In the genomic region with DNA sequence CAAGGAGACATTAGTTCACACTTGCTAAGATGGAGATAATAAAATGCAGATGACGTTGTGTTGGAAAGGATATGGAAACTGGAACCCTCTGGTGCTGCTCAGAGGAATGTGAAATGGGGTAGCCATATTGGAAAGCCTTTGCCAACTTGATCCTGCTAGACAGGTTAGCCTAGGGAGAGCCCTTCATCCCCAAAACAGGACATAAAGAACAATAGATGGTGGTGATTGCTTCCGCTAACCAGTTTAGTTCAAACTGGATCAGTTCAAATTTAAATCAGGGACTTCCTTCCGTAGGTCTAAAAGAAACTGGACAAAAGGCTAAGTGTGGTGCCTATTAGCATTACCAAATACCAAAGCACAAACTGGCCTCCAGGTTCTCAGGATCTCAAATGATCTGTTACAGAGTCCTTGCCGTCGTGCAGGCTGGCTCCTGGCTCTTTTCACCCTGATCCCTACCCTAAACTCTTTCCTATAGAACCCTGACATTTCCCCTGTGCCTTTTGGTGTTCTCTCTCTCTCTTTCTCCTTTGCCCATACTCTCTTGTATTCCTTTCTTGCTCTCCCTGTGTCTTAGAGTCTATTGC, we compare ENCODE assay signal across 22 mouse cellular contexts. TPM values are rescaled to one million over a fixed set of nuclear protein-coding genes. Genes with fewer than 3 reads are reported as not detected.
DNase-seq lines count a peak whose midpoint lies in the region; TF ChIP-seq lines count a peak whose summit lies in the region.
"Had no signal": no experiment of that assay in that cellular context is flagged by ENCODE, and none has a peak within 500 bp of the region (broad histone marks: within the 10 kb centered on the region; RNA-seq: fewer than 3 reads in every experiment).

No protein-coding gene starts in this region.

- H3K4me3 ChIP-seq in ES-E14 (ENCODE audit: insufficient read depth in 1 of 2, low read depth in 1 of 2, low read length in 2 of 2, poor library complexity in 1 of 2, severe bottlenecking in 1 of 2) = no peak overlapping the region
- H3K4me3 ChIP-seq: embryonic facial prominence, embryonic 10.5 days; embryonic facial prominence, embryonic 13.5 days; erythroblast, embryonic 14.5 days; forebrain, embryonic 12.5 days; forebrain, embryonic 15.5 days; heart, adult 2 months; heart, embryonic 10.5 days; heart, embryonic 13.5 days; hindbrain, embryonic 12.5 days; hindbrain, embryonic 15.5 days had no signal

- no peak overlapping the region for H3K9ac ChIP-seq in ES-E14 (ENCODE audit: insufficient read depth, low read depth, low read length, poor library complexity, severe bottlenecking)
- H3K9ac ChIP-seq: embryonic facial prominence, embryonic 13.5 days; forebrain, embryonic 12.5 days; forebrain, embryonic 15.5 days; heart, embryonic 13.5 days; hindbrain, embryonic 12.5 days; hindbrain, embryonic 15.5 days had no signal

- DNase-seq in heart, adult 11 months = peak; percentile 74
- DNase-seq in heart, postnatal 10 days = no peak
- DNase-seq in ES-E14 (ENCODE audit: low read depth, low spot score) = peak; percentile 35
- DNase-seq in ZHBTc4 (ENCODE audit: low read depth, low spot score) = peak; percentile 79
- no peak for DNase-seq in lung, postnatal 14 days
- DNase-seq in cerebellum, postnatal 10 days = no peak
- DNase-seq: adrenal gland, adult 8-10 months; adrenal gland, postnatal 25 days; cerebellum, adult 18-20 months; cerebellum, adult 9-10 months; cerebellum, postnatal 25 days; gastrocnemius, postnatal 25 days; heart, adult 2 months had no signal

- H3K27ac ChIP-seq in ES-E14 (ENCODE audit: insufficient read depth, low read depth, low read length, poor library complexity, severe bottlenecking) = peak overlapping the region; percentile 76; the same call in 1 of the 2 replicates
- H3K27ac ChIP-seq: embryonic facial prominence, embryonic 10.5 days; embryonic facial prominence, embryonic 13.5 days; forebrain, embryonic 12.5 days; forebrain, embryonic 15.5 days; heart, adult 2 months; heart, embryonic 10.5 days; heart, embryonic 13.5 days; hindbrain, embryonic 12.5 days; hindbrain, embryonic 15.5 days had no signal

- 0 out of 4 replicates have a peak, but pooled peaks cover 0 to 1% of the 10 kb centered on the region in 2 experiments for H3K4me1 ChIP-seq in ES-E14 (ENCODE audit: control insufficient read depth in 2 of 2, insufficient read depth in 2 of 2, low read length in 2 of 2, poor library complexity in 1 of 2)

- H3K36me3 ChIP-seq in ES-E14 (ENCODE audit: control insufficient read depth, insufficient read depth, low read length, poor library complexity, severe bottlenecking) = no peaks in the 10 kb centered on the region
- H3K36me3 ChIP-seq: embryonic facial prominence, embryonic 13.5 days; forebrain, embryonic 12.5 days; forebrain, embryonic 15.5 days; hindbrain, embryonic 12.5 days; hindbrain, embryonic 15.5 days had no signal

- intact Hi-C loops in heart, postnatal 10 days (cut with DNase I) = loop anchor here (5.0 kb wide), 1 partner anchor 153 kb away; no protein-coding TSS in a partner anchor

- in situ Hi-C loops in ES-E14 (cut with MboI; ENCODE audit: low sequenced_read_pairs in 2 of 2, unreplicated experiment in 2 of 2) = no loop called here

- H3K9me3 ChIP-seq in ES-E14 (ENCODE audit: control insufficient read depth, insufficient read depth, low read depth, low read length) = no peaks in the 10 kb centered on the region
- H3K9me3 ChIP-seq: embryonic facial prominence, embryonic 13.5 days; forebrain, embryonic 12.5 days; forebrain, embryonic 15.5 days; hindbrain, embryonic 15.5 days had no signal

TF ChIP-seq in ES-E14, 5 proteins besides CTCF, POLR2A, EP300 and RAD21:
- TF ChIP-seq CHD2 (IDR thresholded peaks at IDR 0.05; ENCODE audit: low read depth, low read length) = no peak
- no peak for TF ChIP-seq MAFK (IDR thresholded peaks at IDR 0.05; ENCODE audit: insufficient read depth, low read depth, low read length)
- no peak for TF ChIP-seq ZNF384 (IDR thresholded peaks at IDR 0.05; ENCODE audit: low read depth, low read length)
- no peak for TF ChIP-seq ZC3H11A (IDR thresholded peaks at IDR 0.05; ENCODE audit: borderline replicate concordance, low read depth, low read length)
- TF ChIP-seq HCFC1 (IDR thresholded peaks at IDR 0.05; ENCODE audit: borderline replicate concordance, insufficient read depth, low read length) = no peak

RNA-seq across cellular contexts. Expression of a gene that starts 3.2 kb away (rescaled TPM):
- total RNA-seq in heart, postnatal 10 days (2021) = 10 to 100 TPM; 24.0 to 25.6 TPM
- 41.9 and 47.8 TPM in 2 replicates for total RNA-seq in ES-E14 (2012; rRNA removed)

Comparison
In these comparisons a context has a peak if more than half of its experiments do, and no peak if none do; other contexts are left out.
1. DNase-seq: peak in heart, adult 11 months (single experiment), ES-E14 (single experiment) and ZHBTc4 (single experiment); none in heart, postnatal 10 days (0 of 2), lung, postnatal 14 days (single experiment) and cerebellum, postnatal 10 days (0 of 2).